Mouse (Mus musculus): ENCODE data around the gene Ackr4. TPM values are rescaled to one million over a fixed set of nuclear protein-coding genes. Genes with fewer than 3 reads are reported as not detected.

The Ackr4 gene
- 3.2 and 4.4 TPM in 2 replicates for polyA plus RNA-seq (2014; fragmentation: Nextera tagmentation; extraction: Ambion mirVana)

DNA sequence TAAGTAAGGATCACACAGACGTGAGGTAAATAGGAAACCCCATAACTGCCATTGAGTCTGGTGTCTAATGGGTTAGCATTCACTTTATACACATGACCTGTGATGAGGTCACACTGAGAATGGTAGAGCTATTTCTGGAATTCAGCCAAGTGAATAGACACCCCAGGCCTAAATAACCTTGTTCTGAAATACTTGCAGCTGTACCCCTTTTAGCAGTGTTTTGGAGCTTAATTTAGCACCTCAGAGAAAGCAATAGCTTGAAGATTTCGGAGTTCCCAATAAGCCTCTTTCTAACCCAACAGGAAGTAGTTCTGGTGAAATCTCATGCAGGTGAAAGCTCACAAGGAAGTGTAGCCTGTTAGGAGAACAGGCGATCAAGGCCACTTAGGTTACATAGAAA lies at the start of gene Ackr4:
Ackr4 (minus strand) TSS at position 101 of the 400 bp plus-strand sequence.
- peaks cover 12% of the 10 kb centered on the region for H3K4me1 ChIP-seq (ENCODE audit: control insufficient read depth, insufficient read depth, low read length)
- DNase-seq (ENCODE audit: low spot score) (no peak), ATAC-seq (ENCODE audit: low read depth) (no peak)
- H3K27me3 ChIP-seq (replicated peaks; ENCODE audit: control insufficient read depth, insufficient read depth, low read length), result no peaks in the 10 kb centered on the region
- no peak within 1 kb of the TSS for H3K4me3 ChIP-seq (ENCODE audit: low read depth, low read length)
- H3K9ac ChIP-seq (ENCODE audit: low read depth, low read length), result no peak within 1 kb of the TSS
- no peak within 1 kb of the TSS for H3K27ac ChIP-seq (replicated peaks; ENCODE audit: low read depth, low read length)
- H3K9me3 ChIP-seq (ENCODE audit: control insufficient read depth, low read length), result no peaks in the 10 kb centered on the region
- WGBS, result 66% methylated on average over 3 of the region's 3 CpGs
- no peaks in the 10 kb centered on the region for H3K36me3 ChIP-seq (ENCODE audit: control insufficient read depth, insufficient read depth, low read length)
- H3K4me2 ChIP-seq (ENCODE audit: low read depth, low read length), result no peak within 1 kb of the TSS

DNA sequence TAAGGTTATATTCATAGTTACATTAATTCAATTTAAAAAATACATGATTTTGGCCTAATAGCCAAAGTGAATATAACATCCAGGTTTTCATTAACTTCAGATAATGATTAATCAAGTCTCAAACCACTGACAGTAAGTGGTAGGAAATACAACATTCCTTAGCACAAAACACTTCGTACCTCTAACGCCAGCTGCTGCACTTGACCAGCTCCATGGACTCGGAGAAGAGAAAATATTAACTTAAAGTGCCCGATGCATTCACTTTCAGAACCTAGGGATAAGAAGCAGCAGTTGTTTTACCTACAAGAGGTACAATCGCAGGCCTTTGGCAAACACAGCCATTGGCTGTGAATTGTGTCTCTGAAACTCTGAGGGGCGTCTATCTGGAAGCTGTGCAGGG lies 45.6 kb upstream of the Ackr4 start:
- no peaks in the 10 kb centered on the region for H3K4me1 ChIP-seq (ENCODE audit: control insufficient read depth, insufficient read depth, low read length)
- WGBS, result 91% methylated on average over 6 of the region's 6 CpGs
- H3K27me3 ChIP-seq (replicated peaks; ENCODE audit: control insufficient read depth, insufficient read depth, low read length), result no peaks in the 10 kb centered on the region
- ATAC-seq (ENCODE audit: low read depth) (no peak), DNase-seq (ENCODE audit: low spot score) (no peak)
- no peak overlapping the region for H3K4me2 ChIP-seq (ENCODE audit: low read depth, low read length)
- no peak overlapping the region for H3K4me3 ChIP-seq (ENCODE audit: low read depth, low read length)
- no peaks in the 10 kb centered on the region for H3K9me3 ChIP-seq (ENCODE audit: control insufficient read depth, low read length)
- no peak overlapping the region for H3K27ac ChIP-seq (replicated peaks; ENCODE audit: low read depth, low read length)
- H3K36me3 ChIP-seq (ENCODE audit: control insufficient read depth, insufficient read depth, low read length), result peaks cover 90% of the 10 kb centered on the region
- H3K9ac ChIP-seq (ENCODE audit: low read depth, low read length), result no peak overlapping the region

DNA sequence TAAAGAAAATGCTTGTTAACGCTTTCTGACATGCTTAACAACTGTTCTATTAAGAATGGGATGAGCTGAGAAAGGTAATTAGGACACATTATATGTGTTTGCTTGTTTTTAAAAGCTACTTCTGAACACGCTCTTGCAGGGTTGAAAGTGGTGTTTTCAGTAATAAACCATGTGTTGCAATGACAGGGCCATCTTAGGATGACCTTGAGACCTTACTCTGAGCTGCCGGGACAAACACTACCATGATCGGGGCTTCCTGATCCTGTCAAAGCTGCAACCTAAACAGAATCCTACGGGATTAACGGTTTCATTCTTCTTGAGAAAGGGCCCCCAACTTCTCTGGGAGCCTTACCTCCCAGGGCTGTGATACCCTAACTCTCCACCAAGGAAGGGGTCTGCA lies 44.9 kb upstream of the Ackr4 start:
- DNase-seq (ENCODE audit: low spot score), result no peak
- H3K4me2 ChIP-seq (ENCODE audit: low read depth, low read length), result no peak overlapping the region
- ATAC-seq (ENCODE audit: low read depth), result no peak
- 90% methylated on average over 6 of the region's 6 CpGs for WGBS
- H3K9me3 ChIP-seq (ENCODE audit: control insufficient read depth, low read length), result no peaks in the 10 kb centered on the region
- H3K27me3 ChIP-seq (replicated peaks; ENCODE audit: control insufficient read depth, insufficient read depth, low read length), result no peaks in the 10 kb centered on the region
- no peaks in the 10 kb centered on the region for H3K4me1 ChIP-seq (ENCODE audit: control insufficient read depth, insufficient read depth, low read length)
- no peak overlapping the region for H3K4me3 ChIP-seq (ENCODE audit: low read depth, low read length)
- no peak overlapping the region for H3K9ac ChIP-seq (ENCODE audit: low read depth, low read length)
- H3K27ac ChIP-seq (replicated peaks; ENCODE audit: low read depth, low read length), result no peak overlapping the region
- peaks cover 90% of the 10 kb centered on the region for H3K36me3 ChIP-seq (ENCODE audit: control insufficient read depth, insufficient read depth, low read length)

DNA sequence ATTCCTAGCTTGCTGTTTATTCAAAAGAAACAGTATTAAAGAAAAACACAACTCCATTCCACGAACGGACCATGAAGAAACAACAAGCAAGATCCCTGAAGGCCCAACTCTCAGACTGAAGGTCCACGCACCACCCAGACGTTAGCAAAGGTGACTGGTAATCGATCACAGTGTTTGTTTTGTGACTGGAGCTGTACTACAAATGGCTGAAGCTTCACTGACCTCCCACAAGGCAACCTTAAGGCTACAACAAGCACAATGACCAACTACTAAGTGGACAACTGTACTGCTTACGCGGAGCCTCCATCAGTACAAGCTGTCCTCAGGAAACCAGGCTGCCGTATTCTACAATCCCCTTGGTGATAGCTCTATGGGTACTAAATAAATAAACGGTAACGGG lies 43.3 kb upstream of the Ackr4 start:
- Histone ChIP-seq H3K9me3 (ENCODE audit: control insufficient read depth, low read length) (no peaks in the 10 kb centered on the region), H3K4me1 (ENCODE audit: control insufficient read depth, insufficient read depth, low read length) (no peaks in the 10 kb centered on the region), H3K4me2 (ENCODE audit: low read depth, low read length) (no peak overlapping the region), H3K4me3 (ENCODE audit: low read depth, low read length) (no peak overlapping the region), H3K9ac (ENCODE audit: low read depth, low read length) (no peak overlapping the region), H3K36me3 (ENCODE audit: control insufficient read depth, insufficient read depth, low read length) (peaks cover 88% of the 10 kb centered on the region), H3K27ac (replicated peaks; ENCODE audit: low read depth, low read length) (no peak overlapping the region), H3K27me3 (replicated peaks; ENCODE audit: control insufficient read depth, insufficient read depth, low read length) (no peaks in the 10 kb centered on the region)
- DNase-seq (ENCODE audit: low spot score) (no peak), ATAC-seq (ENCODE audit: low read depth) (no peak)
- 95% methylated on average over 10 of the region's 10 CpGs for WGBS

DNA sequence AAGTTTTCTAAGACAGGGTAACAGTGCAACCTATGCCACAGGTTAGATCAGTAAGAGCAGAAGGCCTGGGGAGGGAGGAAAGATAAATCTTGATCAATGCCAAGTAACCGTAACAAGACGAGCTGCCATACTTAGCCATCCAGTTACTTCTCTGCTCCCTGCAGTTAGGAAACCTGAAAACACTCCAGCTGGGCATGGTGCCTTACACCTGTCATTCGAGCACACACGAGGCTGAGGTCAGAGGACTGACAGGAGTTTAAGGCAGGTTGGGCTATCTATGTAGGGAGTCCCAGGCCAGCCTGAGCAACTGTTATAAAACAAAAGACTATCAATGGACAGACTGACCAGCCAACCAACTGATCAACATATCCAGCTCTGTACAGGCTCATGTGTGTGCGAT lies 39.2 kb upstream of the Ackr4 start:
- Histone ChIP-seq H3K4me2 (ENCODE audit: low read depth, low read length) (no peak overlapping the region), H3K27me3 (replicated peaks; ENCODE audit: control insufficient read depth, insufficient read depth, low read length) (no peaks in the 10 kb centered on the region), H3K9me3 (ENCODE audit: control insufficient read depth, low read length) (no peaks in the 10 kb centered on the region), H3K9ac (ENCODE audit: low read depth, low read length) (no peak overlapping the region), H3K4me3 (ENCODE audit: low read depth, low read length) (no peak overlapping the region), H3K4me1 (ENCODE audit: control insufficient read depth, insufficient read depth, low read length) (no peaks in the 10 kb centered on the region), H3K27ac (replicated peaks; ENCODE audit: low read depth, low read length) (no peak overlapping the region), H3K36me3 (ENCODE audit: control insufficient read depth, insufficient read depth, low read length) (peaks cover 90% of the 10 kb centered on the region)
- no peak for DNase-seq (ENCODE audit: low spot score)
- ATAC-seq (ENCODE audit: low read depth), result no peak
- WGBS, result 92% methylated on average over 5 of the region's 5 CpGs

DNA sequence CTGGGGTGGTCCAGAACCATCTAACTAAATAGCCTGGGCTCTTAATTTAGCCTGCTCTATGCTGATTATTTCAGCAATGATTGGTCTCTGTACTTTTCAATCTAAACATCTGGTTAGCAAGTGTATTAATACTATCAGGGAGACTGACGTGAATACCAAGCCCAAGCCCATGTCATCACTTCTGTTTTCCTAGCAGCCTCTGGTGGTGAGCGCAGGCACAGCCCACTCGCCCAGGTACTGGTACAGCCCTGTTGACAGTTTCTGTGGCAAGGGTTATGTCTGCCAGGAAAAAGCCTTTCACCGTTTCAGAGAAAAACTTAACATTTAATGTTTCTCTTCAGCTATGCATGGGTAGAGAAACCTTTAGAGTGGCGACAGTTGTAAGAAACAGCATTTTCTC lies 37.5 kb upstream of the Ackr4 start:
- no peaks in the 10 kb centered on the region for H3K9me3 ChIP-seq (ENCODE audit: control insufficient read depth, low read length)
- H3K36me3 ChIP-seq (ENCODE audit: control insufficient read depth, insufficient read depth, low read length), result peaks cover 90% of the 10 kb centered on the region
- H3K4me3 ChIP-seq (ENCODE audit: low read depth, low read length), result no peak overlapping the region
- H3K4me2 ChIP-seq (ENCODE audit: low read depth, low read length), result no peak overlapping the region
- H3K27me3 ChIP-seq (replicated peaks; ENCODE audit: control insufficient read depth, insufficient read depth, low read length), result no peaks in the 10 kb centered on the region
- WGBS, result 87% methylated on average over 5 of the region's 5 CpGs
- H3K4me1 ChIP-seq (ENCODE audit: control insufficient read depth, insufficient read depth, low read length), result no peaks in the 10 kb centered on the region
- no peak overlapping the region for H3K9ac ChIP-seq (ENCODE audit: low read depth, low read length)
- H3K27ac ChIP-seq (replicated peaks; ENCODE audit: low read depth, low read length), result no peak overlapping the region
- ATAC-seq (ENCODE audit: low read depth), result no peak
- no peak for DNase-seq (ENCODE audit: low spot score)

DNA sequence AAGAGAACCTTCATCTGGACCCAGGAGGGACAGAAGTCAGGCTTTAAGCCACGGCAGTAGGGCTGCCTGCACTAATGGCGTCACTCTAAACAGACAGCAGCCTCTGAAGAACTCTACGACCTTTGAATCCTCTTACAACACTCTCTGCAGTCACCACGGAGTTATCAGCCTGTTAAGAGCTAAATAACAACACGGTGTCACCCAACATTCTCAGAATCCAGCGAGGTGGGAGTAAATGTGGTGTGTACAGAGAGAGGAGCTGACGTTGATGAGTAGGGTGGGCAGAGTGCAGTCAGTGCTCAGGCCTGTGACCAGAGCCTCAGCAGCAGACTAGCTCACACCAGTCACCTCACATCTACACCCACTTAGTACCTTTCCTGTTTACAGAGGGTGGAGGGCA lies 34.4 kb upstream of the Ackr4 start:
- 89% methylated on average over 7 of the region's 7 CpGs for WGBS
- no peaks in the 10 kb centered on the region for H3K4me1 ChIP-seq (ENCODE audit: control insufficient read depth, insufficient read depth, low read length)
- peaks cover 93% of the 10 kb centered on the region for H3K36me3 ChIP-seq (ENCODE audit: control insufficient read depth, insufficient read depth, low read length)
- DNase-seq (ENCODE audit: low spot score) (no peak), ATAC-seq (ENCODE audit: low read depth) (no peak)
- H3K9ac ChIP-seq (ENCODE audit: low read depth, low read length), result no peak overlapping the region
- H3K9me3 ChIP-seq (ENCODE audit: control insufficient read depth, low read length), result no peaks in the 10 kb centered on the region
- H3K4me2 ChIP-seq (ENCODE audit: low read depth, low read length), result no peak overlapping the region
- H3K4me3 ChIP-seq (ENCODE audit: low read depth, low read length), result no peak overlapping the region
- H3K27me3 ChIP-seq (replicated peaks; ENCODE audit: control insufficient read depth, insufficient read depth, low read length), result no peaks in the 10 kb centered on the region
- H3K27ac ChIP-seq (replicated peaks; ENCODE audit: low read depth, low read length), result no peak overlapping the region

DNA sequence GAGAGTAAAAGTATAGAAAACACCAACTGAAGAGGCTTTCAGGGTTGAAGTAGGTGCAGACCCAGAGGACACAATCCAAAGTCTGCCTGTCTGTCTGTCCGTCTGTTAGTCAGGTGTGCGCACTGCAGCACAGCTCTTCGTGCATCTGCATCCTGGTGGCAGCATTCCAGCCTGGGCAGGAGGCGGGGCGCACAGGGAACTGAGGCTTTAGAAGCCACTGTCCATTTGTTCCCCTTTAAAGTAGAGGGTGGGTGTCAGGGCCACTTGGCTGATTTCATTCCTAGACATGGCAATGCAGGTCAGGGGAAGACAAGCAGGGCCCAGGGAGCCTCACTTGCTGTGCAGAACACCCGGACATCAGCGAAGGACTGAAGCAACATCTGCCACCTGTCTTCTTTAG lies 30.6 kb upstream of the Ackr4 start:
- WGBS, result 97% methylated on average over 7 of the region's 7 CpGs
- ATAC-seq (ENCODE audit: low read depth) (no peak), DNase-seq (ENCODE audit: low spot score) (no peak)
- Histone ChIP-seq H3K27me3 (replicated peaks; ENCODE audit: control insufficient read depth, insufficient read depth, low read length) (no peaks in the 10 kb centered on the region), H3K4me1 (ENCODE audit: control insufficient read depth, insufficient read depth, low read length) (no peaks in the 10 kb centered on the region), H3K36me3 (ENCODE audit: control insufficient read depth, insufficient read depth, low read length) (peaks cover 95% of the 10 kb centered on the region), H3K9me3 (ENCODE audit: control insufficient read depth, low read length) (no peaks in the 10 kb centered on the region), H3K9ac (ENCODE audit: low read depth, low read length) (no peak overlapping the region), H3K4me3 (ENCODE audit: low read depth, low read length) (no peak overlapping the region), H3K4me2 (ENCODE audit: low read depth, low read length) (no peak overlapping the region), H3K27ac (replicated peaks; ENCODE audit: low read depth, low read length) (no peak overlapping the region)

DNA sequence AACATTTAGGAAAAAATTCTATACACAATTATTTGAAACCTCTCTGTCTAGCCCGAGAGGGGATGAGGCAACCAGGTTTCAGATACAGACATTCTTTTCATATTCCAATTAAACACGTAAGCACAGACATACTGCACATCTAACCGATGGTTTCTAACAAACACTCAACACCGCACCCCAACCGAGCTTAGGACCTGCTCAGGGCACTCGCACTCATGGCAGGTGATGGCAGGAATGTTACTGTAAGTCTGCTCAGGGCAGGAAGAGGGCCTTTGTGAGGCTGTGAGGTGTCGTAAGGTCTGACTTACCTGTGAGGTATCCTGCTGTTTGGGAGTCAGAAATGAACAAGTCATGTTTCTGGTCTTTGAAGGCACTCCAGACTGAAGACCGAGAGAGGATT lies 29.8 kb upstream of the Ackr4 start:
- Histone ChIP-seq H3K36me3 (ENCODE audit: control insufficient read depth, insufficient read depth, low read length) (peaks cover 95% of the 10 kb centered on the region), H3K4me1 (ENCODE audit: control insufficient read depth, insufficient read depth, low read length) (no peaks in the 10 kb centered on the region), H3K9ac (ENCODE audit: low read depth, low read length) (no peak overlapping the region), H3K27me3 (replicated peaks; ENCODE audit: control insufficient read depth, insufficient read depth, low read length) (no peaks in the 10 kb centered on the region), H3K4me3 (ENCODE audit: low read depth, low read length) (no peak overlapping the region), H3K9me3 (ENCODE audit: control insufficient read depth, low read length) (no peaks in the 10 kb centered on the region), H3K4me2 (ENCODE audit: low read depth, low read length) (no peak overlapping the region), H3K27ac (replicated peaks; ENCODE audit: low read depth, low read length) (no peak overlapping the region)
- DNase-seq (ENCODE audit: low spot score), result no peak
- WGBS, result 96% methylated on average over 8 of the region's 8 CpGs
- no peak for ATAC-seq (ENCODE audit: low read depth)
